Mouse (Mus musculus): Measurements from ENCODE around the gene Hoxd1.

GRCm38 (mm10) chr2:74720955-74721491, 41.8 kb upstream of the Hoxd1 start:
- no peak for TF ChIP-seq CTCF (IDR thresholded peaks at IDR 0.05; ENCODE audit: borderline replicate concordance, control insufficient read depth, extremely low read depth, insufficient read depth, low read length, poor library complexity)
- TF ChIP-seq POLR2A (IDR thresholded peaks at IDR 0.05; ENCODE audit: control insufficient read depth, extremely low read depth, insufficient read depth, low read length, poor library complexity), result no peak

Measured in thymus, adult 2 months (tissue).